Mouse (Mus musculus) thymus, postnatal 25 days (tissue): ENCODE measurements around the gene Ufsp1.
"Not testable (repeated sequence)": the region's sequence is repeated elsewhere in the genome, so short reads cannot be mapped to it uniquely, and the experiment has no call there.

Experiments used
- DNase-seq: peaks from one replicate; pipeline ENCODE4 v3.0.0; 2022

The Ufsp1 gene

GRCm38 (mm10) chr5:137293839-137294743 is at the start of gene Ufsp1:
Ufsp1 (plus strand) TSS chr5:137294629.
- DNase-seq, result peak; percentile 93

DNA sequence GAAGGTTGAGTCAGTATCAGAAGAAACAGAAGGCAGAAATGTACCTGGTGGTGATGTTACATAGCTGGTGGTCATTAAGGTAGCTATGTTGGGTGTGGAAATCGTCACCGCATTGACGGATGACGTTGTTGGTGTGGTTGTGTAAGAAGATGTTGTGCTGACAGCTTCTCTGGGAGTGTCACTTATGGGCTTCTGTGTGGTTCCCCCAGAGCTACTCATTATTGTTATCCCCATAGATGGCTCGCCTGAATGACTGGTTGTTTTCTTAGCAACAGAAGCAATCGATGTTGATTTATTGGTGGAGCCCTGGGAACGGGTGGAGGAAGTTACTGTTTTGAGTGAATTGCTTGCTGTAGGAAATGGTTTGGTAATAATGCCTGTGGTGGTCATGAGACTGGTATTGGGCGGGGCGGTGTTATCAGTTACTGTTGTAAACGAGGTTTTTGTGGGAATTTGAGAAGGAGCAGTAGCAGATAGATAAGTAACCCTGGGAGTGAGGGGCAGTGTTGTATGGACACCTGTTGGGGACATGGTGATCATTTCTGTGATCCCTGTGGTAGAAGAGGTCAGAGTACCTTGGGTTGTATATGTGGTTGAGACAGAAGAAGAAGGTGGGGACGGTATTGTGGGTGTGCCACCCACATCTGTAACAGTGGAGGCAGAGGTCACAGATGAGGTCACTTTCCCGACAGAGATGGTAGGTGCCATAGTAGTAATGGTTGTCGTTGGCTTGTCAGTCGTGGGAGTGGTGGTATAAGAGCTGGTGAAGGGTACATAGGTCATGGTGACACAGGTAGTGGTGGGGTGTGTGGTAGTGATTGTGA is 30.3 kb upstream of the Ufsp1 start:
- DNase-seq, result no peak

DNA sequence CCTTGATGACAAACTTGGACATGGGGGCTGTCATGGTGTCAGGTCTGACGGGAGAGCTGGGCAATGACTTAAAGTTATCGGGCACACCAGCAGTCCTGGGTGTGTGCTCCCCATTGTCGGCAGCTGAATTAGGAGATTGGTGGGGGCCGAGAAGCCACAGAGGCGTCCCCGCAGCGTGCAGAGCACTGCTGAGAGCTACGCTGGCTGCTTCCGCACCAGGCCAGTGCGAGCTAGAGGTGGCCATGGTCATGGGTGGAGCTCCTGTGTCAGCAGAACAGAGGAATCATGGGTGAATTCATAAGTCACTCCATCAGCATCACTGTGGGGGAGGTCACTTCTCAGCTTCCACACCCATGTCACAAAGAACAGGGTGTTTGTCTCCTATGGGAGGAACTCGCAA is 29.6 kb upstream of the Ufsp1 start:
- no peak for DNase-seq

GRCm38 (mm10) chr5:137268131-137268910 is 26.1 kb upstream of the Ufsp1 start:
- peak; percentile 70 for DNase-seq

DNA sequence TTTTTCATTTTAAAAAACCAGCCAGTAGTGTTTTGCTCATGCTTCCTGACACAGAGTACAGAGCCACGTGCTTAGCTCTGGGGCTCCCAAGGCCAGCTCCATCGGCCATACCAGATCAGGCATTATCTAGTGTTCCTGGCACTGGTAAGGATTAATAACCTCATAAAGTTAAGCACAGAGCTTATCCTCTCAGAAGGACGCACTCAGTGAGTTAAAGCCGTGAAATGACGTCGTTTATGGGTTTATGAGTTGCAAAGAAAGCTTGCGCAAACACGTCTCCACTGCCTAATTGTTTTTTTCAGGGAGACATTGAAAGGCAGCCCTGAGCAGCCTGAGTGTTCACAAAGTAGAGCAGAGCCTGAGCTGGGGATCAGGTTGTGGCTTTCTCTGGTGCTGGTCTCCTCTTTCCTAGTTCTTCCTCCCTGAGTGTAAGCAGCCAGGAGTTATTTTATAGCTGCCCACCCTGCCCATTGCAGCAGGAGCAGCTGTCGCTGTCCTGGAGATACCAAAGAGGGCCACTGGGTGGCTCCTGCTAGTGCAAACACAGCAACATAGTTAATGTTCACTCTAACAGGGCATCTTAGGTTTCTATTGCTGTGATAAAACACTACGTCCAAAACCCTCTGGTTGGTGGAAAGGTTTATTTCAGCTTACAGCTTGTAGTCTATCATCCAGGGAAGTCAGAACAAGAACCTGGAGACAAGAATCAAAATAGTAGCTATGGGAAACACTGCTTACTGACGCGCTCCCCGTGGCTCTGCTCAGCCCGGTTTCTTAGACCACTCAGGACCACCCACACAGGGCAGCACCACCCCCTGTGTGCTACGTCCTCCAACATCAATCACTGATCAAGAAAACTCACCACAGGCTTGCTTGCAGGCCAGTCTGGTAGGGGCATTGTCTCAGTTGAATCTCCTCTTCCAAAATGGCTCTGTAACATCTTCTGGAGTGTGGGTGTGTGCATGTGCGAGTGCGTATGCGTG is 16.8 kb upstream of the Ufsp1 start:
- DNase-seq, result peak; percentile 39

GRCm38 (mm10) chr5:137284411-137284810 is 10.0 kb upstream of the Ufsp1 start:
- not testable (repeated sequence) for DNase-seq

DNA sequence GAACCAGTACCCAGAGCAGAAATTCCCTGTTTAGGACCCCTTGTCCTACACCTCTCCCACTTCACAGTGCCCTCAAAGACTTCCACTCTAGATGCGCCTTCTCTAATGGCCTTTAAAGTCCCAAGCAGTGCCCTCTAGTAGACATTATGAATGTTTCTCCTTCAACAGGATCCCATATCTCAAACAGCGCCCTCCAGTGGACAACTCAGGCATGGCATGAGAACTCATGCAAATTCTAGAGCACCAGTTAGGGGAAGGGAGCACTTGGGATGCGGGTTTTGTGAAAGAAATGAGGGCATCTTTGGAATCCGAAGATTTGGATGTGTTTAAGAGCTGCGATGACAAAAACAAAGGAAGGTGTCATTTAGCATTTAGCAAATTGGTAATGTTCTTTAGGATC is 9.4 kb upstream of the Ufsp1 start:
- peak; percentile 47 for DNase-seq

GRCm38 (mm10) chr5:137285986-137286385 is 8.4 kb upstream of the Ufsp1 start:
- DNase-seq, result no peak

- DNase-seq, result peak; percentile 89
These were observed 7.8 kb upstream of the Ufsp1 start for GRCm38 (mm10) chr5:137286655-137287031.

DNA sequence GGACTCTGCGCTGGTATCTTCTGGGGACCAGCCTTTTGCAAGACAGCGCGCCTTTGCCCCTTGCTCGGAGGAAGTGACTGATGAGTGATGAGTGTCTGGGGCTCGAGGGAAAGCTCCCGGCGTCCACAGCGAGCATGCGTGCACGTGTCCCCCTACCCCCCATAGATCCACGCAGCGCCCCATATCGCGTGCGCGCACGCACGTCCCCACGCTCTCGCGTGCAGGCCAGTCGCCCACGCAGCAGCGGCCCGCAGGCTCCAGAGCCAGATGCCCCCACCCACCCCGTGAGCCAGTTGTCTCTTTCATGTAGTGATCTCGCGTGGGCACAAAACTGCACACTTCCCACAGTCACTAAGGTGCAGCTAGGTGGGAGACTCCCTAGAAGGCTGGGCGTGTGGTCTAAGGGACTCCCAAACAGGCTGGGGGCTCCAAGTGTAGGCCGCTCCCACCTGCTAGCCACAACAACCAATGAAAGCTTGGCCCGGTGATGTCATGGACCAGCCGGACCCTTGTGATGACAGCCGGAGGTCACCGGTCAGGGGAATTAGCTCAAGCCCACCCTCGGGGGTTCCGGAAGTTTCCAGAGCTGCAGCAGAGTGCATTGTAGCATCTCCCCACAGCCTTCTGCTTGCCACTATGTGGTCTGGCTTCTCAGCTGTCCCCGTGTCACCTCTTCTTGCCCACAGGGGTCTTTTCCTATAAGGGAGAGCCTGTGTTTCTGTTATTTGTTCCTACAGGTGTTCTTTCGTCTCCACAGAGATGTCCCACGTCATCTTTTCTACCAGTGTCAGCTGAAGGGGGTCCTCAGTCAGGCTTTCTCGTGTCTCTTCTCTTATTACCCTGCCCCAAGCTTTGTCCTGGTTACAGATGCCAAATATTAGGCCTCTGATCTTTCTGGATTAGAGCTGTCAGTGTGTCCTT is 7.1 kb upstream of the Ufsp1 start, which contains the start of gene Ache:
Gene Ache, plus strand, starts transcription at position 488 of the 921 bp plus-strand sequence.
- DNase-seq, result no peak

GRCm38 (mm10) chr5:137287953-137288743 is 6.3 kb upstream of the Ufsp1 start:
- DNase-seq, result no peak

DNA sequence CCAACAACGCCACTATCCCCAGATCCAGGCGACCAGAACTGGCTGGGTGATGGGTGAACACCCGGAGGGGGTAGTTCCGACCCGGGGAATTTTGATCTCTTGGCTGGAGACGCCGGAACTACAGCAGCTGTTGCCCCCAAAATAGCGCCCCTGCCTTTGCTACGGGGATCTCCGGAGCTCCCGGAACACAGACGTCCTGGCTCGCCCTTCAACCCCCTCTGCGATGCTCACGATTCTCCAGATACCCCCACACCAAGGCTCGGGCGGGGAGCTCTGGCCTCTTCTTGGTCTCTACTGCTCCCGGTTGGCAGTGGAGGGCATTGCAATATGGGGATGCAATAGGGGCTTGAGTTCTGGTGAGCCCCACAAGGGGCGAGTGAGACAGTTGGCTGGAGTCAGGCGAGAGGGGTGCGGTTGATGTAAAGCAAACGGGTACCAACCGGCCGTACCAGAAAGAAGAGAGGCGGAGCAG is 5.4 kb upstream of the Ufsp1 start:
- DNase-seq, result peak; percentile 69

DNA sequence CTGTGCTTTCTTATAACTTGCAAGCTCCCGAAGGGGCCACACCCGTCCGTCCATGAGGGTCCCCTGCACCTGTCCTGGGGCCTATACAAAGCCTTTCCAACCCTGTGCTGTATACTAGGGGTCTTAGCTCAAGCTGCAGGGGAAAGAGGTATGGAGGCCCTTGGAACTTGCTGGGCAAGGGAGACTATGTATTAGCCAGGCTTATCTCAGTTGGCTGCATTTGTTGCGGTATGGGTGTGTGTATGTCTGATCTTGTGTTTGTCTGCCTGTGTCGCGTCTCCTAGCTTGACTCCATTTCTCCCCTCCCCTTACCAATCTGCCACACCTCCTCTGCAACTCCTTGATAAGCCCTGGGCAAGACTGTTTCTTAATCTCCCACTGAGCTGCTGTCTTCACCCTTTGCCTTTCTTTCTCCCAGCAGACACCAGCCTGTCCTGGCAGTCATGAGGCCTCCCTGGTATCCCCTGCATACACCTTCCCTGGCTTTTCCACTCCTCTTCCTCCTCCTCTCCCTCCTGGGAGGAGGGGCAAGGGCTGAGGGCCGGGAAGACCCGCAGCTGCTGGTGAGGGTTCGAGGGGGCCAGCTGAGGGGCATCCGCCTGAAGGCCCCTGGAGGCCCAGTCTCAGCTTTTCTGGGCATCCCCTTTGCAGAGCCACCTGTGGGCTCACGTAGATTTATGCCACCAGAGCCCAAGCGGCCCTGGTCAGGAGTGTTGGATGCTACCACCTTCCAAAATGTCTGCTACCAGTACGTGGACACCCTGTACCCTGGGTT is 4.7 kb upstream of the Ufsp1 start:
- DNase-seq, result no peak

DNA sequence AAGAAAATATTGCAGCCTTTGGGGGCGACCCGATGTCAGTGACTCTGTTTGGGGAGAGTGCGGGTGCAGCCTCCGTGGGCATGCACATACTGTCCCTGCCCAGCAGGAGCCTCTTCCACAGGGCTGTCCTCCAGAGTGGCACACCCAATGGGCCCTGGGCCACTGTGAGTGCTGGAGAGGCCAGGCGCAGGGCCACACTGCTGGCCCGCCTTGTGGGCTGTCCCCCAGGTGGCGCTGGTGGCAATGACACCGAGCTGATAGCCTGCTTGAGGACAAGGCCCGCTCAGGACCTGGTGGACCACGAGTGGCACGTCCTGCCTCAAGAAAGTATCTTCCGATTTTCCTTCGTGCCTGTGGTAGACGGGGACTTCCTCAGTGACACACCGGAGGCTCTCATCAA is 3.8 kb upstream of the Ufsp1 start:
- peak; percentile 44 for DNase-seq

- no peak for DNase-seq
These were observed 3.0 kb upstream of the Ufsp1 start for GRCm38 (mm10) chr5:137291381-137291926.

GRCm38 (mm10) chr5:137293282-137293681 is 1.1 kb upstream of the Ufsp1 start:
- DNase-seq, result peak; percentile 62

GRCm38 (mm10) chr5:137294744-137295093 is 290 bp downstream of the Ufsp1 start:
- peak; percentile 31 for DNase-seq

- no peak for DNase-seq
These were observed 867 bp downstream of the Ufsp1 start for GRCm38 (mm10) chr5:137295296-137295695.
